Mouse (Mus musculus): ENCODE data around the gene Qprt.

Gene Qprt

GRCm38 (mm10) chr7:127129638-127130037 is 7.6 kb upstream of the Qprt start:
- DNase-seq = peak; percentile 85 to 87

GRCm38 (mm10) chr7:127121061-127121910 is 740 bp downstream of the Qprt start:
- no peak for DNase-seq

GRCm38 (mm10) chr7:127118671-127119445 is 3.2 kb downstream of the Qprt start:
- DNase-seq = no peak

- peak; percentile 35 to 53 for DNase-seq
Observed at GRCm38 (mm10) chr7:127117948-127118347, 4.1 kb downstream of the Qprt start.

GRCm38 (mm10) chr7:127116331-127116935 is 5.6 kb downstream of the Qprt start:
- DNase-seq = no peak

GRCm38 (mm10) chr7:127114920-127115319 is 7.1 kb downstream of the Qprt start:
- no peak for DNase-seq

- no peak for DNase-seq
Observed at GRCm38 (mm10) chr7:127113614-127114259, 8.3 kb downstream of the Qprt start.

- DNase-seq = no peak
Observed at GRCm38 (mm10) chr7:127112921-127113597, 9.0 kb downstream of the Qprt start.

GRCm38 (mm10) chr7:127112251-127112841 is 9.7 kb downstream of the Qprt start:
- no peak for DNase-seq

- peak; percentile 70 to 76 for DNase-seq
Observed at GRCm38 (mm10) chr7:127111461-127111860, 10.6 kb downstream of the Qprt start.

- DNase-seq = peak; percentile 91 to 92
Observed at GRCm38 (mm10) chr7:127110239-127111007, 11.6 kb downstream of the Qprt start.

- peak; percentile 50 to 61 for DNase-seq
Observed at GRCm38 (mm10) chr7:127105551-127105950, 16.5 kb downstream of the Qprt start.

GRCm38 (mm10) chr7:127104560-127105332 is 17.3 kb downstream of the Qprt start:
- DNase-seq = peak; percentile 89 to 93

GRCm38 (mm10) chr7:127103960-127104359 is 18.1 kb downstream of the Qprt start:
- DNase-seq = peak; percentile 45 to 48

- no peak for DNase-seq
Observed at GRCm38 (mm10) chr7:127102148-127102547, 19.9 kb downstream of the Qprt start.

GRCm38 (mm10) chr7:127101451-127102016 is 20.5 kb downstream of the Qprt start:
- DNase-seq = peak; percentile 32 to 52

- no peak for DNase-seq
Observed at GRCm38 (mm10) chr7:127099528-127099927, 22.5 kb downstream of the Qprt start.

- DNase-seq = no peak
Observed at GRCm38 (mm10) chr7:127098950-127099349, 23.1 kb downstream of the Qprt start.

- no peak for DNase-seq
Observed at GRCm38 (mm10) chr7:127098521-127098920, 23.5 kb downstream of the Qprt start.

- DNase-seq = no peak
Observed at GRCm38 (mm10) chr7:127096456-127096855, 25.6 kb downstream of the Qprt start.

Measured in cerebellum, postnatal 10 days (tissue).